Mouse (Mus musculus) lung, embryonic 14.5 days (tissue): ENCODE results near the gene Gcm1. TPM values are rescaled to one million over a fixed set of nuclear protein-coding genes. Genes with fewer than 3 reads are reported as not detected.

ENCODE experiments used
- ATAC-seq: fragments of 200-750 bp; cut with Nextera tagmentation; 2 replicates; pipeline ENCODE4 v1.8.0; 2017; ENCODE audit warnings: mild to moderate bottlenecking, moderate TSS enrichment, moderate library complexity; ENCODE audit not compliant: insufficient read depth
- DNase-seq: peaks from one replicate; pipeline ENCODE4 v3.0.0-alpha.2; 2015
- H3K27ac ChIP-seq: fragments of 300-500 bp; sonication (generic); 2 replicates; pipeline ENCODE4 v1.5.1; 2014; ENCODE audit warnings: low read depth, mild to moderate bottlenecking, moderate library complexity
- H3K27me3 ChIP-seq: fragments of 300-500 bp; sonication (generic); 2 replicates; pipeline ENCODE4 v1.6.1; 2014; ENCODE audit warnings: low read length, control low read depth; ENCODE audit not compliant: insufficient read depth
- H3K36me3 ChIP-seq: fragments of 300-500 bp; sonication (generic); 2 replicates; pipeline ENCODE4 v1.6.1; 2014; ENCODE audit warnings: control low read depth; ENCODE audit not compliant: insufficient read depth
- H3K4me1 ChIP-seq: fragments of 300-500 bp; sonication (generic); 2 replicates; pipeline ENCODE4 v1.6.1; 2014; ENCODE audit warnings: antibody characterized with exemption, control low read depth; ENCODE audit not compliant: insufficient read depth
- H3K4me2 ChIP-seq: fragments of 300-500 bp; sonication (generic); 2 replicates; pipeline ENCODE4 v1.6.1; 2014; ENCODE audit warnings: mild to moderate bottlenecking
- H3K4me3 ChIP-seq: fragments of 300-500 bp; sonication (generic); 2 replicates; pipeline ENCODE4 v1.5.1; 2014; ENCODE audit warnings: low read depth, low read length
- H3K9ac ChIP-seq: fragments of 300-500 bp; sonication (generic); 2 replicates; pipeline ENCODE4 v1.6.1; 2014
- H3K9me3 ChIP-seq: fragments of 300-500 bp; sonication (generic); 2 replicates; pipeline ENCODE4 v1.6.1; 2016; ENCODE audit warnings: low read depth, low read length, control low read depth
- CTCF ChIP-seq: IDR thresholded peaks from 2 replicates; pipeline ENCODE4 v1.5.1; 2016; ENCODE audit warnings: antibody characterized with exemption, low read depth
- WGBS: fragments of 180-500 bp; shearing (Covaris S2); extraction: QIAGEN DNeasy Blood & Tissue Kit; methylation state at CpG from one replicate; pipeline ENCODE4 v1.1.7; 2014; 5-methylcytosine and 5-hydroxymethylcytosine counted together
- polyA plus RNA-seq: library from polyadenylated mRNA; unstranded; fragments of >200 nt; fragmentation: Nextera tagmentation; extraction: Ambion mirVana; gene quantifications from 2 replicates; pipeline ENCODE4 v1.2.1, GENCODE M21; 2014

Gcm1 gene
- polyA plus RNA-seq, 1 experiment from 2014 or later = 0.47 TPM

DNA sequence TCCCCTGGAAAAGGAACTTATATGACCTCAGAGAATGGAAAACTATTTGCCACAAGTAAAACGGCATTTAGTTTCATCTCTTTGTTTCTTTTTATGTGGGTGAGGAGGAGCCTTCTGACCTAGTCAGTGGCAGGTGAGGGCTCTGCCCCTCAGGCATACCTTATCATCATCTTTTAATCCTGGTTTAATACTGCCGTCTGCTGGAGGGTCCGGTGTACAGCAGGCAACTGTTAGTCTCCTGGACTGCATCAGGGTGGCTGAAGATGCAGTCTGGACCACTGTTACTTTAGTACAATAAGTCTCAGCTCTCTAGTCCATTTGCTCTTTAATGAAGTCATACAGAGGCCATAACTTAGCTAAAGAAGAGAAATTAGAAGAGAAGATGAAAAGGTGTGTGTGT, 26.9 kb upstream of the Gcm1 start:
- DNase-seq (peak; percentile 79), ATAC-seq (no peak)
- Histone ChIP-seq H3K27me3 (no peaks in the 10 kb centered on the region), H3K36me3 (no peaks in the 10 kb centered on the region), H3K4me1 (0 out of 2 replicates have a peak, but pooled peaks cover 10% of the 10 kb centered on the region), H3K4me3 (no peak overlapping the region), H3K9ac (no peak overlapping the region), H3K9me3 (no peaks in the 10 kb centered on the region), H3K4me2 (no peak overlapping the region), H3K27ac (no peak overlapping the region)
- TF ChIP-seq CTCF = peak; percentile 90
- 16% methylated on average over 3 of the region's 3 CpGs for WGBS

DNA sequence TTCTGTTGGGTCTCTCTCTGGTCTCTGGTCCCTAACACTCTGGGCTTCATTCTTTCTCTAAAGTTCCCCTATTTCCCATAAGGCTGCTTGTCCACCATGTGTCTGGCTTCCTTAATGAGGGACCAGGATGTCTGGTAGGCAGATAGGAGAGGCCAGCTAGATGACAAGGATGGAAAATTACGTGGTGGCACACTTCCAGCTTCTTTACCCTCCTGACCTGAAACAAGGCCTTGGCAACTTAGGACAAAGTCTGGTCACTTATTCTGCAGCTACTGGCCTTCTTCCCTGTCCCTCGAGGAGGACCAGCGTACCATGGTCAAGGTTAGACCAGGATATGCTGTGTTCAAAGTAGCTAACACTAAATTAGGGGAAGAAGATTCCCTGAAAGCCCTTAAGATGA, 24.6 kb upstream of the Gcm1 start:
- Histone ChIP-seq H3K27me3 (no peaks in the 10 kb centered on the region), H3K36me3 (no peaks in the 10 kb centered on the region), H3K27ac (no peak overlapping the region), H3K9me3 (no peaks in the 10 kb centered on the region), H3K4me1 (no peaks in the 10 kb centered on the region), H3K4me2 (no peak overlapping the region), H3K9ac (no peak overlapping the region), H3K4me3 (no peak overlapping the region)
- 67% methylated on average over 3 of the region's 3 CpGs for WGBS
- DNase-seq (no peak), ATAC-seq (no peak)
- no peak for TF ChIP-seq CTCF

DNA sequence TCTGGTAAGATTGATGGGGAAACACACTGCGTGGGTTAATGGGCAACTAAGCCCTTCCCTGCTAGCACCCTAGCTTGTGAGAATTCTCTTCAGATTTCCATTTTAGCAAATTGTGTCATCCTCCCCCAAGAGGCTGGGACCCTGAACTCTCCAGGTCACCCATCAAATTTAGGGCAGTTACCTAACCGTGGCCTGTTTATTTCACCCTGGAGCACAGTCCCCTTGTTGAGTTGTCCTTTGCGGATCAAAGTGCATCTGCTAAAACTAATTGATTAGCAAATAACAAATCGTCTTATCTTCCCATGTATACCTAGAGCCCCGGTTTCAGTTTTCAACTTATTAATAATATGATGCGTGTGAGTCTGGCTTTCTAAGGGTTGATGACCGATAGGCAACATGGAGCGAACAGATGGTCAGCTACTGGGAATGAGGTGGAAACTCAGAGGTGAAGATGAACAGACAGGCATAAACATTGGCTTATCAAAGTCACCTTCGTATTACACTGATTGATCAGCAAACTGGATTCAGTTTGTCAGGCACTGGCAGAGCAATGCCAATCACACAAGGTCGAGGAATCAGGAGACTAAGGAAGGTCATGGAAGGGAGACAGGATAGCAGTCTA, 20.8 kb upstream of the Gcm1 start:
- ATAC-seq = no peak
- DNase-seq = no peak
- no peak overlapping the region for H3K4me2 ChIP-seq
- no peaks in the 10 kb centered on the region for H3K36me3 ChIP-seq
- no peaks in the 10 kb centered on the region for H3K9me3 ChIP-seq
- H3K4me1 ChIP-seq = no peaks in the 10 kb centered on the region
- TF ChIP-seq CTCF = no peak
- H3K9ac ChIP-seq = no peak overlapping the region
- no peak overlapping the region for H3K4me3 ChIP-seq
- H3K27ac ChIP-seq = no peak overlapping the region
- WGBS = 78% methylated on average over 10 of the region's 10 CpGs
- no peaks in the 10 kb centered on the region for H3K27me3 ChIP-seq

DNA sequence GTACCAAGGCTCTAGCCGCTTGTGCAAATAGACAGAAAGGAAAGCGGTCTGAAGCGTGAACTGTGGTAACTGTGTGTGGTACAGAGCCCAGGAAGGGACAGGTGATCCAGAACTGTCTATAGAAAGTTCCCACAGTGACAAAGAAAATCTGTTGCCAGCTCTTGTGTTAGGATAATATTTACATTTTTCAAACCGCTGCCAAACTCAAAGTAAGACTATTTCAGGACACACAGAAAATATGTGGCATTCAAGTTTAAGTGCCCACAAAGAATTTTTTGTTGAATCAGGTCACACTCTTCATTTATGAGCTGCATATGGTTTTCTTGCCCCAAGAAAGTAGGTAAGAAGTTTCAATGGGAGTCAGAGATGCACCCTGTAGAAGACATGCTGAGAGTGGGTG, 18.8 kb upstream of the Gcm1 start:
- H3K4me3 ChIP-seq = no peak overlapping the region
- DNase-seq (peak; percentile 42), ATAC-seq (peak; percentile 47; the same call in 1 of the 2 replicates)
- 65% methylated on average over 4 of the region's 4 CpGs for WGBS
- no peak overlapping the region for H3K9ac ChIP-seq
- H3K27ac ChIP-seq = no peak overlapping the region
- no peak overlapping the region for H3K4me2 ChIP-seq
- H3K36me3 ChIP-seq = no peaks in the 10 kb centered on the region
- TF ChIP-seq CTCF = no peak
- H3K9me3 ChIP-seq = no peaks in the 10 kb centered on the region
- no peaks in the 10 kb centered on the region for H3K27me3 ChIP-seq
- no peaks in the 10 kb centered on the region for H3K4me1 ChIP-seq

DNA sequence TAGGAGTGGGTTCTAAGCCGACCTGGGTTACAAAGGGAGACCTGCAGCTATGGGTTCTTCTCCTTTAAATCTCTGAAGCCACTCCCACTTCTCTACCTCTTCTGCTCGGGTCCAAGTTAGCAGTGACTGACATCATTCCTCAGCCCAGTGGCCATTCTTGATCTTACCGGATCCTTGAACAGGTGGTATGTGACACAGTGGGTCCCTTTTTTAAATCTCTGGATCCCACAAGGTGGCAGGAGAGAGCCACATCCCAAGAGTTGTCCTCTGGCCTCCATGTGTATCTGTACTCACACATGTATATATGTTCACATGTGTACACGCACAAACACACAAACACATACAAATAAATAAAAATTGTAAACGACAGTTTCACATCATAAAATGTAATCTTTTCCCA, 16.4 kb upstream of the Gcm1 start:
- 0 out of 2 replicates have a peak, but pooled peaks have one; percentile 2 for TF ChIP-seq CTCF
- no peaks in the 10 kb centered on the region for H3K27me3 ChIP-seq
- no peak for ATAC-seq
- no peaks in the 10 kb centered on the region for H3K9me3 ChIP-seq
- WGBS = 68% methylated on average over 5 of the region's 5 CpGs
- DNase-seq = peak; percentile 9
- no peak overlapping the region for H3K4me2 ChIP-seq
- H3K36me3 ChIP-seq = no peaks in the 10 kb centered on the region
- no peaks in the 10 kb centered on the region for H3K4me1 ChIP-seq
- no peak overlapping the region for H3K9ac ChIP-seq
- H3K4me3 ChIP-seq = no peak overlapping the region
- H3K27ac ChIP-seq = no peak overlapping the region

DNA sequence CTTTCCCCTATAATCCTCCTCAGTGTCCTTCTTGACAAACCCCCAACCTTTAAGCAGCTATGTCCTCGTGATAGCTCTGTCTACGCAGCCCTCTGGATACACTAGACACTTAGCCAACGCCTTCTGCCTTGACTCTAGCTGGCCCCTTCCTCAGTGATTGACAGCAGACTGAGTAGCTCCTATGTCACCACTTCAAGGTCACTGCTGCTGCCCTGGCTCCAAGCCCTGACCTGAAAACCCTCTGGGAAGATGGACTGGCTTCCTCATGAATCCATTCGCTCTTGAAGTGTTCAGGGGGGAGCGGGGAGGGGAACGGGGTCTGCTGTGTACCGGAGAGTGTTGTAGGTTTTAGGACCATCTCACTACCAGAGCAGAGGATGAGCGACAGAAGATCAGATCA, 15.9 kb upstream of the Gcm1 start:
- TF ChIP-seq CTCF = no peak
- no peak for ATAC-seq
- Histone ChIP-seq H3K36me3 (no peaks in the 10 kb centered on the region), H3K9ac (no peak overlapping the region), H3K27me3 (no peaks in the 10 kb centered on the region), H3K4me3 (no peak overlapping the region), H3K4me2 (no peak overlapping the region), H3K4me1 (no peaks in the 10 kb centered on the region), H3K27ac (no peak overlapping the region), H3K9me3 (no peaks in the 10 kb centered on the region)
- 80% methylated on average over 8 of the region's 8 CpGs for WGBS
- no peak for DNase-seq

DNA sequence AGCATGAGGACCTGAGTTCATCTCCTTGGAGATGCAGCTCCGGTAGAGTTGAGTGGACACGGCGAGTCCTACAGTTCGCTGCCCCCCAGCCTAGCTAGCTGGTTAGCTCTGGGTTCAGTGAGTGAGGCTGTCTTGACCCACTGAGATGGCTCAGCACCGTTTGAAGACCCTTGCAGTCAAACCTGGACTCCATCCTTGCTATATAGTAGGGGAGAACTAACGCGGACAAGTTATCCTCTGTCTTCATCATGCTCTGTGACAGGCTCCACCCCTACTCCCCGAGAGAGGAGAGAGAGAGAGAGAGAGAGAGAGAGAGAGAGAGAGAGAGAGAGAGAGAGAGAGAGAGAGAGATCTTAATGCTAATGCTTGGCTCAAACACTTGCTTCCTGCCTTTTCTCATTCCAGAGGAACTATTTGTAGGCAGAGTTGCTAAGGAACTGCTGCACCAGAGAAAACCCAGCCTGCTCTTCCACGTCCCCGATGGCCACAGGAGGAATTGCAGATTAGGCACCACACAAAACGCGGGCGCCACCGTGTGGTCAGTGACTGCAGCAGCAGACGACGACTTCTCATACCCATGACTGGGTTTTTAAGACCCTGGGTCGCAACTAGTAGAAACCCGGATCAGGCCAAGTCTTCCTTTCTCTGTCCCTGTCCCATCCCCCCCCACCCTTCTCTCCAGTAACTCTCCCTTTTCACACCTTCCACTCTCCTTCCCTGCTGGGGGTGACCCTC, 12.8 kb upstream of the Gcm1 start:
- DNase-seq = peak; percentile 93
- WGBS = 35% methylated on average over 18 of the region's 18 CpGs
- Histone ChIP-seq H3K4me2 (no peak overlapping the region), H3K4me1 (no peaks in the 10 kb centered on the region), H3K36me3 (no peaks in the 10 kb centered on the region), H3K9me3 (no peaks in the 10 kb centered on the region), H3K4me3 (no peak overlapping the region), H3K27ac (no peak overlapping the region), H3K27me3 (no peaks in the 10 kb centered on the region), H3K9ac (no peak overlapping the region)
- peak; percentile 68 for ATAC-seq
- peak; percentile 100 for TF ChIP-seq CTCF
